ENCODE assay signal across 10 mouse cellular contexts in the genomic region with DNA sequence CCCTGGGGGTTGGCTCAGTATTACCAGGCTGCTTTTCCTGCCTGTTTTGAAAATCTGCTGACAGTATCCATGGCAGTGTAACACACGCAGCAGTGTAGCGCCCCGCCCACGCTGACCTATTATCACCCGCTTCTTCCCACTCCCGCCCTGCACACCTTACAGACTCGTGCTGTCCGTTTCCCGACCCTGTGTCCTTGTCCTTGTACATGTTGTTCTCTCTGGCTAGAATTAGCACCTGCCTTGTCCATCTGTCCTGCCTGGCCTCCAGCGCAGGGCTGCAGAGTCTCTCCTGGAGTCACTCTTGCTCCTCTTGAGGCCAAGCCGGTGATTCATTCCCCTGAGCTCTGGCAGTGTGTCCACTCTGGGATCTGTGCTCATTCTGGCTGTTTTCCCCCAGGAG. TPM values are rescaled to one million over a fixed set of nuclear protein-coding genes. Genes with fewer than 3 reads are reported as not detected.
A peak's percentile ranks its signal among the peaks of the same experiment; 100 is the strongest.
DNase-seq lines count a peak whose midpoint lies in the region; ATAC-seq and TF ChIP-seq lines count a peak whose summit lies in the region.
"Had no signal": no experiment of that assay in that cellular context is flagged by ENCODE, and none has a peak within 500 bp of the region (broad histone marks: within the 10 kb centered on the region; RNA-seq: fewer than 3 reads in every experiment).

No protein-coding gene starts in this region.

- no peaks in the 10 kb centered on the region for H3K9me3 ChIP-seq in forebrain, embryonic 10.5 days
- H3K9me3 ChIP-seq in forebrain, embryonic 16.5 days (ENCODE audit: control insufficient read depth, low read length), result no peaks in the 10 kb centered on the region
- H3K9me3 ChIP-seq in megakaryocyte, embryonic 14.5 days, result no peaks in the 10 kb centered on the region
- no peaks in the 10 kb centered on the region for H3K9me3 ChIP-seq in forebrain, postnatal 0 days (ENCODE audit: low read length)

- peaks cover 14% of the 10 kb centered on the region for H3K36me3 ChIP-seq in forebrain, embryonic 10.5 days (replicated peaks)
- no peaks in the 10 kb centered on the region for H3K36me3 ChIP-seq in forebrain, embryonic 16.5 days (ENCODE audit: control insufficient read depth, insufficient read depth)
- no peaks in the 10 kb centered on the region for H3K36me3 ChIP-seq in kidney, adult 2 months (ENCODE audit: control insufficient read depth, insufficient read depth, low read length)
- no peaks in the 10 kb centered on the region for H3K36me3 ChIP-seq in megakaryocyte, embryonic 14.5 days (replicated peaks; ENCODE audit: low read length)
- H3K36me3 ChIP-seq in forebrain, postnatal 0 days (ENCODE audit: insufficient read depth), result no peaks in the 10 kb centered on the region

- TF ChIP-seq CTCF in kidney, adult 2 months (conservative IDR thresholded peaks at IDR 0.05; ENCODE audit: insufficient read depth, insufficient read length, low read depth, low read length), result no peak
- no peak for TF ChIP-seq CTCF in forebrain, postnatal 0 days (IDR thresholded peaks at IDR 0.05; ENCODE audit: low read depth)

- no peak for DNase-seq in forebrain, embryonic 10.5 days (ENCODE audit: extremely low spot score, low spot score)
- peak; percentile 95 for DNase-seq in brain, adult 2 months (ENCODE audit: low read depth, low spot score)
- DNase-seq in gastrocnemius, postnatal 25 days, result peak; percentile 80
- peak; percentile 56 for DNase-seq in kidney, adult 2 months
- no peak for DNase-seq in retina, embryonic 14.5 days (ENCODE audit: low spot score)
- DNase-seq in forebrain, postnatal 0 days, result no peak

- H3K4me2 ChIP-seq in forebrain, embryonic 16.5 days (ENCODE audit: low read length), result no peak overlapping the region
- H3K4me2 ChIP-seq in forebrain, postnatal 0 days (ENCODE audit: low read depth), result no peak overlapping the region

- peak overlapping the region; percentile 15; the same call in 1 of the 2 replicates for H3K27ac ChIP-seq in forebrain, embryonic 10.5 days
- no peak overlapping the region for H3K27ac ChIP-seq in forebrain, embryonic 16.5 days (ENCODE audit: low read length)
- peak overlapping the region; percentile 11; the same call in 1 of the 2 replicates for H3K27ac ChIP-seq in kidney, adult 2 months (ENCODE audit: insufficient read depth, low read depth, low read length)
- H3K27ac ChIP-seq in forebrain, postnatal 0 days (ENCODE audit: low read depth, low read length), result no peak overlapping the region

- peaks cover 41% of the 10 kb centered on the region for H3K4me1 ChIP-seq in forebrain, embryonic 10.5 days
- H3K4me1 ChIP-seq in forebrain, embryonic 16.5 days (replicated peaks; ENCODE audit: control insufficient read depth, insufficient read depth, low read length), result peaks cover 9% of the 10 kb centered on the region; the same call in 1 of the 2 replicates
- H3K4me1 ChIP-seq in kidney, adult 2 months (ENCODE audit: control insufficient read depth, insufficient read depth, low read length), result peaks cover 22% of the 10 kb centered on the region; the same call in 1 of the 2 replicates
- peaks cover 42% of the 10 kb centered on the region for H3K4me1 ChIP-seq in megakaryocyte, embryonic 14.5 days
- H3K4me1 ChIP-seq in forebrain, postnatal 0 days (ENCODE audit: insufficient read depth), result no peaks in the 10 kb centered on the region

- H3K9ac ChIP-seq in forebrain, embryonic 16.5 days (replicated peaks; ENCODE audit: low read depth, low read length), result no peak overlapping the region
- H3K9ac ChIP-seq in forebrain, postnatal 0 days, result no peak overlapping the region

- no peak for ATAC-seq in forebrain, embryonic 16.5 days
- no peak for ATAC-seq in forebrain, postnatal 0 days

- no peak for TF ChIP-seq POLR2A in kidney, adult 2 months (IDR thresholded peaks at IDR 0.05; ENCODE audit: low read depth, low read length)

- WGBS in forebrain, embryonic 10.5 days, result 78% methylated on average over 11 of the region's 11 CpGs
- WGBS in forebrain, embryonic 16.5 days, result 87% methylated on average over 11 of the region's 11 CpGs
- 26% methylated on average over 11 of the region's 11 CpGs for WGBS in kidney, adult 2 months
- 85% methylated on average over 11 of the region's 11 CpGs for WGBS in forebrain, postnatal 0 days

- no peaks in the 10 kb centered on the region for H3K27me3 ChIP-seq in forebrain, embryonic 10.5 days (ENCODE audit: poor library complexity, severe bottlenecking)
- H3K27me3 ChIP-seq in forebrain, embryonic 16.5 days (replicated peaks; ENCODE audit: control insufficient read depth, insufficient read depth, low read length), result no peaks in the 10 kb centered on the region
- no peaks in the 10 kb centered on the region for H3K27me3 ChIP-seq in kidney, adult 2 months (replicated peaks; ENCODE audit: control insufficient read depth, insufficient read depth, low read length)
- H3K27me3 ChIP-seq in megakaryocyte, embryonic 14.5 days (replicated peaks), result no peaks in the 10 kb centered on the region
- H3K27me3 ChIP-seq in forebrain, postnatal 0 days (ENCODE audit: insufficient read depth, low read length), result no peaks in the 10 kb centered on the region

- no peak overlapping the region for H3K4me3 ChIP-seq in forebrain, embryonic 10.5 days
- no peak overlapping the region for H3K4me3 ChIP-seq in forebrain, embryonic 16.5 days (replicated peaks; ENCODE audit: low read length)
- H3K4me3 ChIP-seq in kidney, adult 2 months (ENCODE audit: insufficient read depth, low read depth, low read length), result no peak overlapping the region
- peak overlapping the region; percentile 83 for H3K4me3 ChIP-seq in megakaryocyte, embryonic 14.5 days (replicated peaks)
- no peak overlapping the region for H3K4me3 ChIP-seq in forebrain, postnatal 0 days (ENCODE audit: low read depth, low read length)

RNA-seq across cellular contexts. Expression of a gene that starts 5.5 kb away (rescaled TPM):
- 75.9 and 79.4 TPM in 2 replicates for polyA plus RNA-seq in forebrain, embryonic 10.5 days (2016; fragmentation: Nextera tagmentation; extraction: Ambion mirVana)
- 74.0 and 77.2 TPM in 2 replicates for polyA plus RNA-seq in forebrain, embryonic 16.5 days (2015; fragmentation: Nextera tagmentation; extraction: Ambion mirVana)
- 100 to 1,000 TPM; 510 to 555 TPM for total RNA-seq in gastrocnemius, postnatal 25 days (2021)
- polyA plus RNA-seq in kidney, adult 2 months (2012; rRNA removed), result 77.0 and 89.8 TPM in 2 replicates
- 4.0 and 15.2 TPM in 2 replicates for polyA plus RNA-seq in megakaryocyte, embryonic 14.5 days (2012; ENCODE audit: insufficient read depth, low replicate concordance)
- total RNA-seq in forebrain, postnatal 0 days (2014; rRNA removed), result 71.7 and 83.2 TPM in 2 replicates
- 90.8 and 97.9 TPM in 2 replicates for polyA plus RNA-seq in forebrain, postnatal 0 days (2015; fragmentation: Nextera tagmentation; extraction: Ambion mirVana)

RNA-seq across cellular contexts. Expression of a gene that starts 15.0 kb away (rescaled TPM):
- 173 and 181 TPM in 2 replicates for polyA plus RNA-seq in forebrain, embryonic 10.5 days (2016; fragmentation: Nextera tagmentation; extraction: Ambion mirVana)
- 177 and 190 TPM in 2 replicates for polyA plus RNA-seq in forebrain, embryonic 16.5 days (2015; fragmentation: Nextera tagmentation; extraction: Ambion mirVana)
- total RNA-seq in gastrocnemius, postnatal 25 days (2021), result 10 to 100 TPM; 57.3 to 63.7 TPM
- 91.8 and 128 TPM in 2 replicates for polyA plus RNA-seq in kidney, adult 2 months (2012; rRNA removed)
- polyA plus RNA-seq in megakaryocyte, embryonic 14.5 days (2012; ENCODE audit: insufficient read depth, low replicate concordance), result 21.1 TPM in 1 of 2 replicates, not detected in the other
- total RNA-seq in forebrain, postnatal 0 days (2014; rRNA removed), result 131 and 146 TPM in 2 replicates
- 169 and 184 TPM in 2 replicates for polyA plus RNA-seq in forebrain, postnatal 0 days (2015; fragmentation: Nextera tagmentation; extraction: Ambion mirVana)

RNA-seq across cellular contexts. Expression of a gene that starts 22.0 kb away (rescaled TPM):
- not detected in 2 replicates for polyA plus RNA-seq in forebrain, embryonic 10.5 days (2016; fragmentation: Nextera tagmentation; extraction: Ambion mirVana)
- polyA plus RNA-seq in forebrain, embryonic 16.5 days (2015; fragmentation: Nextera tagmentation; extraction: Ambion mirVana), result not detected in 2 replicates
- total RNA-seq in gastrocnemius, postnatal 25 days (2021), result not detected
- not detected in 2 replicates for polyA plus RNA-seq in kidney, adult 2 months (2012; rRNA removed)
- not detected in 2 replicates for polyA plus RNA-seq in megakaryocyte, embryonic 14.5 days (2012; ENCODE audit: insufficient read depth, low replicate concordance)
- total RNA-seq in forebrain, postnatal 0 days (2014; rRNA removed), result not detected in 2 replicates
- not detected in 2 replicates for polyA plus RNA-seq in forebrain, postnatal 0 days (2015; fragmentation: Nextera tagmentation; extraction: Ambion mirVana)
- total RNA-seq: gastrocnemius, postnatal 4 days had no signal
- polyA plus RNA-seq: small intestine, adult 2 months had no signal

RNA-seq across cellular contexts. Expression of a gene that starts 56.9 kb away (rescaled TPM):
- polyA plus RNA-seq in forebrain, embryonic 10.5 days (2016; fragmentation: Nextera tagmentation; extraction: Ambion mirVana), result 42.1 and 44.9 TPM in 2 replicates
- 42.3 and 42.9 TPM in 2 replicates for polyA plus RNA-seq in forebrain, embryonic 16.5 days (2015; fragmentation: Nextera tagmentation; extraction: Ambion mirVana)
- total RNA-seq in gastrocnemius, postnatal 25 days (2021), result 10 to 100 TPM; 11.6 to 12.3 TPM
- polyA plus RNA-seq in kidney, adult 2 months (2012; rRNA removed), result 37.6 and 42.8 TPM in 2 replicates
- polyA plus RNA-seq in megakaryocyte, embryonic 14.5 days (2012; ENCODE audit: insufficient read depth, low replicate concordance), result 22.7 and 35.1 TPM in 2 replicates
- 33.3 and 37.9 TPM in 2 replicates for total RNA-seq in forebrain, postnatal 0 days (2014; rRNA removed)
- polyA plus RNA-seq in forebrain, postnatal 0 days (2015; fragmentation: Nextera tagmentation; extraction: Ambion mirVana), result 44.6 and 46.3 TPM in 2 replicates

Comparison
In these comparisons a context has a peak if more than half of its experiments do, and no peak if none do; other contexts are left out.
1. H3K27ac ChIP-seq: peak in forebrain, embryonic 10.5 days (single experiment) and kidney, adult 2 months (single experiment); none in forebrain, embryonic 16.5 days (single experiment) and forebrain, postnatal 0 days (single experiment).
2. DNase-seq: peak in brain, adult 2 months (single experiment), gastrocnemius, postnatal 25 days (single experiment) and kidney, adult 2 months (single experiment); none in forebrain, embryonic 10.5 days (single experiment), retina, embryonic 14.5 days (single experiment) and forebrain, postnatal 0 days (single experiment).